Mouse (Mus musculus) brain, embryonic 18.5 days (tissue): ENCODE data around the gene Med13l.

Experiments used
- DNase-seq: peaks from one replicate; pipeline ENCODE4 v3.0.0-alpha.2; 2012; ENCODE audit warnings: low read depth, low spot score

The Med13l gene

DNA sequence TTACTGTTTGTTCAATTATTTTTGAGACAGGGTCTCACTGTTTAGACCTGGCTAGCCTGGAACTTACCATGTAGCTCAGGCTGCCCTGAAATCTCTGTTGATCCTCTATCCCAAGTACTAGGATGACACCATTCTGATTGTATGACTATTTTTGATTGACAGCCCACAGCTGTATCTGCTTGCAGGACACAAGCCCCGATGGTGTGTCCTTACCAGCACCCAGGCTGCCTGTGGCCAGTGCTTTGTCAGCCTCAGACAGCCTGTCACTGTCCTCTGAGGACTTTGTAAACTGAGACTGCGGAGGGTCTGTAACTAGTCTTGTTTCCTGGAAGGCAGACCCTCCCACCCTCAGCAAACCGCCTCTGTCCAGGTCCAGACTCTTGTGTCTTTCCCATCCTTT lies 221.7 kb downstream of the Med13l start:
- DNase-seq = no peak

DNA sequence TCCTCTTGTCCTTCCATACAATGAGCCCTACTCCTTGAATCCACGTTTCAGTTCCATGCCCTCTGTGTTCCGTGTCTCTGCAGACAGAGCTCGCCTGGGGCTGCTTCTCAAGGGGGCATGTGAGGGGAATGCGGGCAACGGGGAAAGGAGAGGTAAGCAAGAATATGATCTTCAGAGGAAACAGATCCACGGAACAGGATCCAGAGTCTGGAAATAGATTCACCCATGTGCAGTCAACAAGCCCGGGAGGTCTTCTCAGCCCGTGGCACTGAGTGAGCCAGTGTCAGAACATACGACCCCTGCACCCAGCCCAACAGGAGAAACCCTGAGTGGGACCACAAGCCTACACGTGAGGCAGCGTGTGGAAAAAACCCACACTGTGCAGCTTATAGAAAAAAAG lies 228.7 kb downstream of the Med13l start:
- DNase-seq = no peak

DNA sequence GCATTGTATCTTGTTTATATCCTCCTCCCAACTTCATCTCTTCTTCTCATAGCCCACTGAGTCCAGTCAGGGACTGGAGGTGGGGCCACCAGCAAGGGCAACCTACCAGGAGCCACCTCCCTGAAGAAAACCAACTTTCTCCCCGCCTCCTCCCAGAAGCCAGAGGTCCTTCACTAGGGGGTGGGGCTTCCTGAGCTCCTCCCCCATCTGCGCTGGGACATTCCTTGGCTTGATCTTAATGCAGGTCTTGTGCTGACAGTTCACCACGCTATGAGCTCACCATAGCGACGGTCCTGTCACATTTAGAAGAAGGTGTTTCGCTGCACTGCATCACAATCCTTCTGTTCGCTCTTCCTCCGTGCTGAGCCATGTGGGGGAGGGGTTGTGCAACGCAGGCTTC lies 229.3 kb downstream of the Med13l start:
- DNase-seq = no peak

DNA sequence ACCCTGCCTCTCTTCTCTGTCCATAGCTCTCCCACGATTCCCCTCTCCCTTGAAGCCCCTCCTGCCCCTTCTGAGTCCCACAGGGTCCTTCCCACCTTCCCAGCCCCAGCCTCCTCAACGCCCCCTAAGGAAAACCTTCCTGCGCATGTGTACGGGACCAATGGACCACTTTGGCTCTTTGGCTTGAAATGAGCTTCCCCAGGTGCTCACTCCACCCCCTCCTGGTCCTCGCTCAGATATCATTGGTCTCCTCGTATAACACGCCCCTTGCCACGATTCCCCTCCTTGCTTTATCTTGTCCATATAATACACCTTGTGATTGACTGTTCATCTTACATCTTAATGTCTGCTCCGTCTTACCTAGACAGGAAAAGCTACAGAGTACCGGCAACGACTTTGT lies 237.3 kb downstream of the Med13l start:
- no peak for DNase-seq

DNA sequence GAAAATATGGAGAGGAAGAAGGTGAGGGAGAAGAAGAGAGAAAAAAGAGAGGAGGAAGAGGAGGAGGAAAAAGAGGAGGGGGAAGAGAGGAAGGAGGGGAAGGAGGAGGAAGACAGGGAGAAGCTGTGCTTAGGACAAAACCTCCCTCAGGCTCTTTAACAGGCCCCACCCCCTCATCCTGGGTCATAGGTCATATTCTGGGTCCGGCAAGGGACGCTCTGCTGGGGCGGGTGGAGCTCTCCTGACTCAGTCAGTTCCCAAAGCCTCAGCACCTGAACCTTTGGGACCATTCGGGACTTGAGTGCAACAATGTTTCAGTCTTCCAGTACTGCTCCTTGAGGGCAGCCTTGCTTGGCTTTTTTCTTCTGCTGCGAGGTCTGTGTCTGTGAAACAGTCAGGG lies 241.1 kb downstream of the Med13l start:
- no peak for DNase-seq

DNA sequence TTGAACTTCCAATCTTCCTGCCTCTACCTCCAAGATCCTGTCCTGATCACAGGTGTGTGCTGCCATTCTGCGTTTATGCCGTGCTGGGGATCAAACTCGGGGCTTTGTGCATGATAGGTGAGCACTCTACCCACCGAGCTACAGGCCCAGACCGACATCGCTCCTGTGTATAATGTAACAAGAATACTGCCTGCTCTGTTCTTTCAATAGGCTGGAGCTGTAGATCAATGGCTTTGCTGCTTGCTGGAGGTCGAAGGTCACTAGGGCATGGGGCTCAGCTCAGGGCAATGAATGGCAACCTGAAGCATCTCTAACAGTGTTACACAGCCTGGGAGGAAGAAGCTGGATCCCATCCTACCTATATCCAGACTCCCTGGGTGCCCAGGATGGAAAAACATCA lies 241.6 kb downstream of the Med13l start:
- DNase-seq = no peak

DNA sequence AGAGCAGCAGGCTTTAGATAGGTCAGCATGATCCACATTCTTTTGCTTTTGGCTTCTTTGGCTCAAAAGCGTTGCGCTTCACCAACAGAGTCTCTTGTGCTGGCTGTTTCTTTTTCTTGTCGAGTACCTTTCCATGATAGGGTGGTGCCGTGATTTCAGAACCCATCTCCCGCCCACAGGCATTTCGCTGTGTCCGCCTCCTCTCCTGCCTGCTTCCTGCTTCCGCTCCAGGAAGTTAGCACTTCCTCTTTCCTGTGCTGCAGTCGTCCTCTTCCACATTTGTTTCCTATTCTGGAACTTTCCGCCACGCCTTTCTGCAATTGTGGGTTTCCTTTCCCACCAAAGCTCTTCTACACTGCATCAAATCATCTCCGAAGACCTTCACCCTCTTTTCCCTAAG lies 248.5 kb downstream of the Med13l start:
- no peak for DNase-seq

DNA sequence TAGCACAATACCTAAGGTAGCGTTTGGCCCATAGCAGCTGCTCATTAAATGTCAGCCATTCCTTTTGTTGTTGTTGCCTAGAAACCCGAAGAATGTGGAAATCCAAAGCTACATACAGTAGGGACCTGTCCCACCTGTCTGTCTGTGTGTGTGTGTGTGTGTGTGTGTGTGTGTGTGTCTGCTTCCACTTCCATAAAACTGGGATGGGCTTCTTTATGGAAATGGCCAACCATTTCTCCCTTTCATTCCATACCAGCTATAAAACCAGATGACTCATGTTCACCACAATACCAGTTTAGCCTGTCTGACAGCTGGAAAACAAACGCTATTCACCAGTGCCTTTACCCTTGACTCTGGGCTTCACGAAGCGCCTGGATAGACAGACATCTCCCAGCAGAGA lies 249.1 kb downstream of the Med13l start:
- no peak for DNase-seq

DNA sequence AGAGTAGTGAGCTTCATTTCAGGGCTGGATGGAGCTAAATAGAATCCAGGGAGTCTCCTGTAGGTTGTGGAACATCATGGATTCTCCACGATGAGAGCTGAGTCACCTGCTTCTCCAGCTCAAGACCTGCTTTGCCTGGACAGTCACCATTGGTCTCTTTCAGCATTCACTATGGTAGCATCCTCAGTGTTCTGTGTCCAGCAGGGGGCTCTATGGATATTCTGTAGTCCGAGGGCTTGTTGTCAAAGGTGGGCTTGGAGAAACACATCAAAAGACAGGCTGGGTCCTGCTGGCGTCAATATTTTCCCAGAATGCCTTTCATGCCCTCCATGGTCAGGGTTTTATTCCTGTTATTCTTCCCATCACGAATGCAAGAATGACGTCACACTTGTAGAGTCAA lies 251.2 kb downstream of the Med13l start:
- no peak for DNase-seq

DNA sequence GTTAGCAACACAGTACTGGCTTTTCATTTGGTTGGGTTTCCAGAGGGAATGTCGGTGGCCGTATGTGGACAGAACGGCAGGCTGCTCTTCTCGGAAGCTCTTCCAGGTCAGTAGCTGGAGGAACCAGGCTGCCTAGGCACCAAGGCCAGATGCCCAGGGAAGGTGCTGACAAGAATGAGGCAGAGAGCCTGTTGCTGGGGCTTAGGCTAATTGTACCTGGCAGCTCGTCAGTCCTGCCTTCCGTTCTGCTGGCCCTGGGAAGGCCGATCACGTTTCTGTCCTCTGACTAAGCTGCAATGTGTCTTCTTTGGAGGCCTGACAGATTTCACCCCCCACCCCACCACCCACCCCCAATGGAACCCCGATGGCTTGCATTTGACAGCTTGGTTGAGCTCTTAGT lies 251.9 kb downstream of the Med13l start:
- DNase-seq = no peak

DNA sequence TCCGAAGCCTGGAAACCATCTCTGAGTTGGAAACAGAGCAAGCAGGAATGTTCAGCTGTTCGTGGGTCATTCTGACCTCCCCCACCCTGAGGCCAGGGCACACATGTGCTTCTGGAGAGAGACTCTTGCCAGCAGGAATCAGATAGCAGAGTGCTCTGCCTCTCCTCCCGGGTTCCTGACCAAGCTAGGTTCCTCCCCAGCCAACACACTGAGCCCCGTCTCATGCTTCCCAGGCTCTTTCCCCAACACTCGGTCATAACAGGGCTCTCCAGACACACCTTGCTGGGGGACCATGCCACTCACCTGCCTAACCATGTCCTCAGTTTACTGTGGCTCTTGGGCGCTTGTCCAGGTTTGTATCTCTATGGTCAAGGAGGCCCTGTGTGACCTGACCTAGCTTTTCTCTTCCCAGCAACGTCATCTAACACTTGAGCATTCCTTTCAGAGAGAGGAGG lies 252.5 kb downstream of the Med13l start:
- no peak for DNase-seq

DNA sequence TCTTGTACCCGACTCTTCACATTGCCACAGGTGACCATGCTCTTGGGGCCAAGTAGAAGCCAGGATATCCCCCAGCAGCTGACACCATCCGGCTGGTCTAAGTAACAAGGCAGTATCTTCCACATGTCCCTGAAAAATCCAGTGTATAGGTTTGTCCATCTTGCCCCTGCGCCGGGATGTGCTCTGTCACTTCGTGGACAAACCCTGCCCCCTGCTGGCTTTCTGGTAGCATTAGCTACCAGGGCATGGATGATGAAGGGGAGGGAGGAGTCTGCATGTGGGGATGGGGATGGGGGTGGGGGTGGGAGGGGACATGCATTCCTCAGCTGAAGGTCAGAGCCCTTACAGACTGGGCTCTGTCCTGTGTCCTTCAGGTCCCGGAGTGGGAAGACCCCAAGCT lies 253.6 kb downstream of the Med13l start:
- no peak for DNase-seq
